Mouse (Mus musculus): ENCODE data around the gene Mob3c. TPM values are rescaled to one million over a fixed set of nuclear protein-coding genes. Genes with fewer than 3 reads are reported as not detected.

The Mob3c gene
- polyA plus RNA-seq, 1 experiment from 2014 or later = 6.2 TPM

GRCm38 (mm10) chr4:115820199-115820598 is 7.7 kb upstream of the Mob3c start:
- H3K27me3 ChIP-seq = no peaks in the 10 kb centered on the region
- no peaks in the 10 kb centered on the region for H3K9me3 ChIP-seq
- H3K36me3 ChIP-seq = peaks cover 12% of the 10 kb centered on the region; the same call in 1 of the 2 replicates
- H3K4me3 ChIP-seq = no peak overlapping the region
- no peak overlapping the region for H3K4me2 ChIP-seq
- 80% methylated on average over 3 of the region's 3 CpGs for WGBS
- H3K9ac ChIP-seq = no peak overlapping the region
- H3K27ac ChIP-seq (replicated peaks) = no peak overlapping the region
- no peak for ATAC-seq (ENCODE audit: low read depth)
- no peaks in the 10 kb centered on the region for H3K4me1 ChIP-seq (replicated peaks)

DNA sequence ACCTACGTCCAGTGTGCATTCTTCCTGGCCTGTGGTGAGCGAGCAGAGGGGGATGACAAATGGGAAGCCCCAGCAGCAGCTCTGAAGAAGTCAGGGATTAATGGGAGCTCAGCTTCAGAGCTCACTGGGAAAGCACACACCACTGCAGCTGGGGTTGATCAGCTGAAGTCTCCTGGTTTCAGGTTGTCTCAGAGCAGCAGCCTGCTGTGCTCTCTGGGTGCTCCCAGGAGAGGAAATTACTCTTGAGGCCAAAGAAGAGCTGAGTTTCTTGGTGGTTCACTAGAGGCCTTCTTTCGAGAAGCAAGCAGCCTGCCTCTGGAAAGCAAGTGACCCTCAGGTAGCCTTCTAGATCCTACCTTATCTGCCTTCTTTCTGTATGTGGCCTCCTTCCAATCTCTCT is 6.9 kb upstream of the Mob3c start:
- no peaks in the 10 kb centered on the region for H3K4me1 ChIP-seq (replicated peaks)
- H3K36me3 ChIP-seq = peaks cover 6% of the 10 kb centered on the region; the same call in 1 of the 2 replicates
- no peak overlapping the region for H3K27ac ChIP-seq (replicated peaks)
- no peak overlapping the region for H3K4me3 ChIP-seq
- no peak overlapping the region for H3K9ac ChIP-seq
- WGBS = 66% methylated on average over 3 of the region's 3 CpGs
- H3K9me3 ChIP-seq = no peaks in the 10 kb centered on the region
- H3K4me2 ChIP-seq = no peak overlapping the region
- ATAC-seq (ENCODE audit: low read depth) = no peak
- H3K27me3 ChIP-seq = peaks cover 4% of the 10 kb centered on the region; the same call in 1 of the 2 replicates

DNA sequence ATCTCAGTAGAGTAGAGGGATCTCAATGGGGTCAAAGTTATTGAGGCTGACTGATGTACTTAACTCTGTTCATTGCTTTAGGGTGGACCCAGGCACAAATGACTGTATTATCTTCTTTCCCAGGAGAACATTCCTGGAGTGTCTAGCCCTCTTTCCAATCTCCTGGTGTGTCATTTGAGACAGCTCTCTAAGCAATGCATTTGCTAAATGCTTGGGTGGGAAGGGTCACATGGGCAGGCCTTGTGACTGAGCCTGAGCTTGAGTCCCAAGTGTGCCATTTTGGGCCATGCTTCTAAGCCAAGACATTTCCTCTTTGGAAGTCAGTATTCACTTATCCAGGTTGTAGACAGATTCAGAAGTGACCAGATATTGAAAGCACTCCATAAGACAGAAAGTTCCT is 6.5 kb upstream of the Mob3c start:
- no peak for ATAC-seq (ENCODE audit: low read depth)
- Histone ChIP-seq H3K9ac (no peak overlapping the region), H3K4me2 (no peak overlapping the region), H3K27me3 (peaks cover 4% of the 10 kb centered on the region; the same call in 1 of the 2 replicates), H3K4me3 (no peak overlapping the region), H3K36me3 (0 out of 2 replicates have a peak, but pooled peaks cover 6% of the 10 kb centered on the region), H3K4me1 (replicated peaks) (no peaks in the 10 kb centered on the region), H3K9me3 (no peaks in the 10 kb centered on the region), H3K27ac (replicated peaks) (no peak overlapping the region)

DNA sequence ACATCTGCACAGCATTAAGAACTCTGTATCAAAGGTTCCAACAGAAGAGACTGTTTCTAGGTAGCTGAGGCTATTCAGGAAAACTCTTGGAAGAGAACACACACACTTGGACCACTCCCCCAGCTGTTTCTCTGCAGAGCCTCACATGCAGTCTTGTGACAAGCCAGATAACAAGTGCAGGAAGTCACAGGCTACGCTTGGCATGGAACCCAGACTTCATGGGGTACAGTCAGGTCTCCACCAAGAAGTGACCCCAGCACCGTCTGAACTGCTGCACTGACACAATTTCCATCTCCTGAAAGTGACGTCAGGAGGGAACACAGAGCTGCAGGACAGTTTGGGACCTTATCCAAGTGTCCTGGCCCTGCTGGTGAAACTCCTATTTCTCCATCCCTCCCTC is 6.0 kb upstream of the Mob3c start:
- no peak overlapping the region for H3K9ac ChIP-seq
- H3K4me2 ChIP-seq = no peak overlapping the region
- H3K4me3 ChIP-seq = no peak overlapping the region
- no peaks in the 10 kb centered on the region for H3K4me1 ChIP-seq (replicated peaks)
- no peaks in the 10 kb centered on the region for H3K9me3 ChIP-seq
- ATAC-seq (ENCODE audit: low read depth) = no peak
- 70% methylated on average over 3 of the region's 3 CpGs for WGBS
- no peak overlapping the region for H3K27ac ChIP-seq (replicated peaks)
- peaks cover 4% of the 10 kb centered on the region; the same call in 1 of the 2 replicates for H3K27me3 ChIP-seq
- 0 out of 2 replicates have a peak, but pooled peaks cover 6% of the 10 kb centered on the region for H3K36me3 ChIP-seq

DNA sequence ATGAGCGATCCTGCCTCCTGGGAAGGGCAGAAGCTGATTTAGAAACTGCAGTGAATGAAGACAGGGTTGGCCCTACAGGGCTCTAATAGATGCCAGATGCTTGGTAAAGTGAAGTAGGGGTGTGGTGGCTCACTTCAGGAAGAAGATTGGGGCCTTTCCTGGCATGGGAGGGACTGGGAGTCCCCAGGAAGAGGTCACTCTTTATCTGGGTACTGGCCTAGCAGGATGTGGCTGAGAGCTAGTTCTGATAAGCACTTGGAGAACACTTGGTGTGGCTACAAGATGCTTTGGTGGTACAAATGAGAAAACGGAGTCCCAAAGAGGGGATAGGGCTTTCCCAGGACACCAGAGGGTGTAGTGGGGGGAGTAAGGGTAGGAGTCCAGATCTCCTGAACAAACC is 3.7 kb upstream of the Mob3c start:
- Histone ChIP-seq H3K36me3 (0 out of 2 replicates have a peak, but pooled peaks cover 6% of the 10 kb centered on the region), H3K27me3 (peaks cover 10% of the 10 kb centered on the region; the same call in 1 of the 2 replicates), H3K4me2 (no peak overlapping the region), H3K27ac (replicated peaks) (no peak overlapping the region), H3K4me1 (replicated peaks) (peaks cover 10% of the 10 kb centered on the region), H3K4me3 (no peak overlapping the region), H3K9ac (no peak overlapping the region), H3K9me3 (no peaks in the 10 kb centered on the region)
- 79% methylated on average over 2 of the region's 2 CpGs for WGBS
- no peak for ATAC-seq (ENCODE audit: low read depth)

DNA sequence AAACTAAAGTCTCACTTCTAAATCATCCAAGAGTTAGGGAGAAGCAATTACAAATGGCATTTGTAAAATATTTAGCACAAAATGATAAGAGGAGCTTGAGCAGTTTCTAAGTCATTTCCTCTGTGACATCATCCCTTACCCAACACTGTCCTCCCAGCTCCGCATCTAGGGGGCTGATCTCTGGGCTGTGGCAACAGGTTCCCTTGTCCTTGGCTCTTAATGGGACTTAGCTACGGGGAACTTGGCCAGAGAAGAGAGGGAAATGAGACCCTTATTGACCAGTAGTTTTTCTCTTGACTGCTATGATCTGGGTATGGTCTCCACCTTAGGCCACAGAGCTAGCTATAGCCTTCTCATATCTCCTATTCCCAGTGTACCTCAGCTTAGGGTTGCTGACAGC is 2.6 kb upstream of the Mob3c start:
- ATAC-seq (ENCODE audit: low read depth) = no peak
- H3K4me3 ChIP-seq = no peak overlapping the region
- peaks cover 17% of the 10 kb centered on the region for H3K27me3 ChIP-seq
- H3K4me1 ChIP-seq (replicated peaks) = peaks cover 10% of the 10 kb centered on the region
- 0 out of 2 replicates have a peak, but pooled peaks cover 2% of the 10 kb centered on the region for H3K36me3 ChIP-seq
- no peaks in the 10 kb centered on the region for H3K9me3 ChIP-seq
- 75% methylated on average over 2 of the region's 2 CpGs for WGBS
- H3K27ac ChIP-seq (replicated peaks) = no peak overlapping the region
- H3K4me2 ChIP-seq = no peak overlapping the region
- no peak overlapping the region for H3K9ac ChIP-seq

- no peak for ATAC-seq (ENCODE audit: low read depth)
- Histone ChIP-seq H3K9ac (no peak overlapping the region), H3K9me3 (no peaks in the 10 kb centered on the region), H3K27ac (replicated peaks) (no peak overlapping the region), H3K4me1 (replicated peaks) (peaks cover 10% of the 10 kb centered on the region), H3K36me3 (no peaks in the 10 kb centered on the region), H3K4me2 (peak overlapping the region; percentile 72; the same call in 1 of the 2 replicates), H3K4me3 (no peak overlapping the region), H3K27me3 (peaks cover 17% of the 10 kb centered on the region)
- 73% methylated on average over 3 of the region's 3 CpGs for WGBS
Measured at GRCm38 (mm10) chr4:115827066-115827465, 826 bp upstream of the Mob3c start.

- peak; percentile 33 for ATAC-seq (ENCODE audit: low read depth)
- H3K4me1 ChIP-seq (replicated peaks) = peaks cover 10% of the 10 kb centered on the region
- peak overlapping the region; percentile 85 for H3K4me3 ChIP-seq
- no peaks in the 10 kb centered on the region for H3K9me3 ChIP-seq
- peak overlapping the region; percentile 63; the same call in 1 of the 2 replicates for H3K27ac ChIP-seq (replicated peaks)
- WGBS = 9% methylated on average over 4 of the region's 4 CpGs
- peaks cover 17% of the 10 kb centered on the region for H3K27me3 ChIP-seq
- peak overlapping the region; percentile 72 for H3K4me2 ChIP-seq
- H3K36me3 ChIP-seq = no peaks in the 10 kb centered on the region
- peak overlapping the region; percentile 79 for H3K9ac ChIP-seq
Measured at GRCm38 (mm10) chr4:115827535-115827887, 381 bp upstream of the Mob3c start.

- H3K4me1 ChIP-seq (replicated peaks) = peaks cover 10% of the 10 kb centered on the region
- H3K36me3 ChIP-seq = no peaks in the 10 kb centered on the region
- peak overlapping the region; percentile 72 for H3K4me2 ChIP-seq
- peaks cover 17% of the 10 kb centered on the region for H3K27me3 ChIP-seq
- H3K27ac ChIP-seq (replicated peaks) = no peak overlapping the region
- no peak for ATAC-seq (ENCODE audit: low read depth)
- no peaks in the 10 kb centered on the region for H3K9me3 ChIP-seq
- H3K4me3 ChIP-seq = peak overlapping the region; percentile 85
- WGBS = 7% methylated on average over 8 of the region's 8 CpGs
- H3K9ac ChIP-seq = peak overlapping the region; percentile 79
Measured at GRCm38 (mm10) chr4:115828572-115828902, 645 bp downstream of the Mob3c start.

DNA sequence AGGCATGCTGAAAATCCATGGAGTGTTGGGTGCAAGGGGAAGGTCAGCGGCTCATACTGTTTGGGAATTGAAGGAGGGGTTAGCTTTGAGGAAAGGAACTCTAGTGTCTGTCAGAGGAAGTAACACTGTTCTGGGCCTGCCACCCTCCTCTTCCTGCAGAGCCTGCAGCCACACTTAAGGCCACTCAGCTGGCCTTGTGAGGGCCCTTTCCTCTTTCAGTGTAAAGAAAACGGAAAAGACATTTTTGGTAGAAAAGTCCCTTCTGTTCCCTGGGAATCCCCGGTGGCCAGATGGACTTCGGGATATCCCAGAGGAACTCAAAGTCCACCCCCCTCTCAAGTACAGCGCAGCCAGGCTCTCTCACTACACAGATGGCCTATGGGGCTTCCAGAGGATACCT is 2.6 kb downstream of the Mob3c start:
- H3K4me2 ChIP-seq = no peak overlapping the region
- no peaks in the 10 kb centered on the region for H3K36me3 ChIP-seq
- no peak overlapping the region for H3K4me3 ChIP-seq
- no peaks in the 10 kb centered on the region for H3K9me3 ChIP-seq
- H3K27me3 ChIP-seq = peaks cover 15% of the 10 kb centered on the region
- H3K27ac ChIP-seq (replicated peaks) = no peak overlapping the region
- H3K9ac ChIP-seq = no peak overlapping the region
- WGBS = 75% methylated on average over 5 of the region's 5 CpGs
- no peak for ATAC-seq (ENCODE audit: low read depth)
- H3K4me1 ChIP-seq (replicated peaks) = peaks cover 10% of the 10 kb centered on the region

GRCm38 (mm10) chr4:115831221-115831620 is 3.3 kb downstream of the Mob3c start:
- WGBS = 94% methylated on average over 22 of the region's 22 CpGs
- no peak for ATAC-seq (ENCODE audit: low read depth)
- Histone ChIP-seq H3K4me2 (no peak overlapping the region), H3K4me1 (replicated peaks) (peaks cover 10% of the 10 kb centered on the region), H3K36me3 (no peaks in the 10 kb centered on the region), H3K27me3 (peaks cover 12% of the 10 kb centered on the region), H3K4me3 (no peak overlapping the region), H3K9me3 (no peaks in the 10 kb centered on the region), H3K27ac (replicated peaks) (no peak overlapping the region), H3K9ac (no peak overlapping the region)

GRCm38 (mm10) chr4:115832040-115832439 is 4.1 kb downstream of the Mob3c start:
- Histone ChIP-seq H3K4me1 (replicated peaks) (peaks cover 10% of the 10 kb centered on the region), H3K9me3 (no peaks in the 10 kb centered on the region), H3K27ac (replicated peaks) (no peak overlapping the region), H3K4me2 (no peak overlapping the region), H3K27me3 (peaks cover 12% of the 10 kb centered on the region), H3K9ac (no peak overlapping the region), H3K4me3 (no peak overlapping the region), H3K36me3 (no peaks in the 10 kb centered on the region)
- ATAC-seq (ENCODE audit: low read depth) = no peak
- 60% methylated on average over 2 of the region's 2 CpGs for WGBS

DNA sequence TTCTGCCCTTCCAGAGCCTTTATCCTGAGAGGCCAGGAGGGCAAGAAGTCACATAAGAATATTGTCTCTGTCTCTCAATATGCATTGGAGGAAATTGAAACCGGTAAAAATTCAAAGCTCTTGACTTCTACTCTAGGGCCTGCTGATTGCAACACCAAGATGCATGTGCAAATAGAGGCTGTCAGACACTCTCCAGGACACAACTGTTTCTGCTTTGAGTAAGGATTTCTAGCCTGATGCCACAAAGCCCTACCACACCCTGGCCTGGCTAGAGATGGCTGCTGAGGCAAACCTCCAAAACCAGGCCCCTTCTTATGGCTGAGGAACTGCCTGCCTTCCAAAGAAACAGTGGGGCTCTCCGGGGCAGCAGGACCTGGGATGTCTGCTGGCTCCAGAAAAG is 7.7 kb downstream of the Mob3c start:
- H3K9ac ChIP-seq = no peak overlapping the region; the same call in 1 of the 2 replicates
- ATAC-seq (ENCODE audit: low read depth) = no peak
- peaks cover 9% of the 10 kb centered on the region for H3K4me1 ChIP-seq (replicated peaks)
- no peak overlapping the region for H3K4me3 ChIP-seq
- H3K27me3 ChIP-seq = no peaks in the 10 kb centered on the region
- no peak overlapping the region for H3K4me2 ChIP-seq
- H3K36me3 ChIP-seq = no peaks in the 10 kb centered on the region
- 79% methylated on average over 2 of the region's 2 CpGs for WGBS
- no peak overlapping the region for H3K27ac ChIP-seq (replicated peaks)
- H3K9me3 ChIP-seq = no peaks in the 10 kb centered on the region
